Mouse (Mus musculus) right cerebral cortex, postnatal 14 days (tissue): ENCODE measurements at regions not wholly inside any gene's neighbourhood (a gene's known extent, or its start where the extent isn't known, plus 50 kb on each side); places are given as distances from the start of the nearest gene placed in this dataset.
A peak's percentile ranks its signal among the peaks of the same experiment; 100 is the strongest.
"Not testable (repeated sequence)": the region's sequence is repeated elsewhere in the genome, so short reads cannot be mapped to it uniquely, and the experiment has no call there.

ENCODE experiments used
- DNase-seq: peaks from one replicate; pipeline ENCODE4 v3.0.0; 2022

- DNase-seq, result no peak
These were observed 85.6 kb downstream of the Gxylt1 start for GRCm38 (mm10) chr15:93189266-93189855.

GRCm38 (mm10) chr15:93176221-93176620 lies 98.8 kb downstream of the Gxylt1 start:
- DNase-seq, result no peak

- DNase-seq, result no peak
These were observed 106.2 kb downstream of the Gxylt1 start for GRCm38 (mm10) chr15:93168784-93169183.

GRCm38 (mm10) chr15:93167451-93167850 lies 107.5 kb downstream of the Gxylt1 start:
- DNase-seq, result no peak

- DNase-seq, result no peak
These were observed 112.8 kb downstream of the Gxylt1 start for GRCm38 (mm10) chr15:93161924-93162910.

- DNase-seq, result no peak
These were observed 113.7 kb downstream of the Gxylt1 start for GRCm38 (mm10) chr15:93161329-93161728.

GRCm38 (mm10) chr15:93155756-93156155 lies 119.2 kb downstream of the Gxylt1 start:
- no peak for DNase-seq

GRCm38 (mm10) chr15:93154022-93154421 lies 121.0 kb downstream of the Gxylt1 start:
- no peak for DNase-seq

GRCm38 (mm10) chr15:93144899-93145298 lies 130.1 kb downstream of the Gxylt1 start:
- DNase-seq, result no peak

- DNase-seq, result no peak
These were observed 130.7 kb downstream of the Gxylt1 start for GRCm38 (mm10) chr15:93144264-93144663.

- DNase-seq, result peak; percentile 32
These were observed 141.6 kb downstream of the Gxylt1 start for GRCm38 (mm10) chr15:93133379-93133778.

GRCm38 (mm10) chr15:93131056-93131455 lies 143.9 kb downstream of the Gxylt1 start:
- no peak for DNase-seq

- DNase-seq, result no peak
These were observed 149.7 kb downstream of the Gxylt1 start for GRCm38 (mm10) chr15:93125261-93125660.

- no peak for DNase-seq
These were observed 153.8 kb downstream of the Gxylt1 start for GRCm38 (mm10) chr15:93121156-93121555.

GRCm38 (mm10) chr15:93117806-93118205 lies 157.2 kb downstream of the Gxylt1 start:
- not testable (repeated sequence) for DNase-seq

GRCm38 (mm10) chr15:93115674-93116102 lies 159.3 kb downstream of the Gxylt1 start:
- peak; percentile 26 for DNase-seq

GRCm38 (mm10) chr15:93104936-93105335 lies 170.0 kb downstream of the Gxylt1 start:
- no peak for DNase-seq

GRCm38 (mm10) chr15:93103426-93103825 lies 171.6 kb downstream of the Gxylt1 start:
- no peak for DNase-seq

- no peak for DNase-seq
These were observed 173.1 kb downstream of the Gxylt1 start for GRCm38 (mm10) chr15:93101881-93102280.

- no peak for DNase-seq
These were observed 174.1 kb downstream of the Gxylt1 start for GRCm38 (mm10) chr15:93100837-93101236.

GRCm38 (mm10) chr15:93099840-93100239 lies 175.1 kb downstream of the Gxylt1 start:
- DNase-seq, result no peak

GRCm38 (mm10) chr15:93096335-93096734 lies 178.6 kb downstream of the Gxylt1 start:
- no peak for DNase-seq

- no peak for DNase-seq
These were observed 179.8 kb downstream of the Gxylt1 start for GRCm38 (mm10) chr15:93095224-93095623.
